Mouse (Mus musculus): ENCODE measurements around the gene Ugt2a3. TPM values are rescaled to one million over a fixed set of nuclear protein-coding genes. Genes with fewer than 3 reads are reported as not detected.
"Not testable (repeated sequence)": the region's sequence is repeated elsewhere in the genome, so short reads cannot be mapped to it uniquely, and the experiment has no call there.

Gene Ugt2a3
- not detected in 2 replicates for polyA plus RNA-seq (2016; fragmentation: Nextera tagmentation; extraction: Ambion mirVana)

GRCm38 (mm10) chr5:87336961-87337697 lies at the start of gene Ugt2a3:
Ugt2a3 (minus strand) TSS chr5:87337195.
- Histone ChIP-seq H3K27ac (replicated peaks) (no peak within 1 kb of the TSS), H3K4me1 (no peaks in the 10 kb centered on the region), H3K4me3 (no peak within 1 kb of the TSS), H3K9me3 (replicated peaks) (no peaks in the 10 kb centered on the region), H3K27me3 (ENCODE audit: low read depth, poor library complexity, severe bottlenecking) (no peaks in the 10 kb centered on the region), H3K36me3 (no peaks in the 10 kb centered on the region)
- DNase-seq (ENCODE audit: low spot score) = no peak
- 81% methylated on average over 11 of the region's 11 CpGs for WGBS

- H3K36me3 ChIP-seq = no peaks in the 10 kb centered on the region
- no peak overlapping the region for H3K4me3 ChIP-seq
- H3K4me1 ChIP-seq = no peaks in the 10 kb centered on the region
- H3K9me3 ChIP-seq (replicated peaks) = no peaks in the 10 kb centered on the region
- no peaks in the 10 kb centered on the region for H3K27me3 ChIP-seq (ENCODE audit: low read depth, poor library complexity, severe bottlenecking)
- WGBS = 79% methylated on average over 2 of the region's 2 CpGs
- no peak for DNase-seq (ENCODE audit: low spot score)
- H3K27ac ChIP-seq (replicated peaks) = no peak overlapping the region
These were observed 43.2 kb upstream of the Ugt2a3 start for GRCm38 (mm10) chr5:87380234-87380633.

GRCm38 (mm10) chr5:87379825-87380224 lies 42.8 kb upstream of the Ugt2a3 start:
- Histone ChIP-seq H3K27me3 (ENCODE audit: low read depth, poor library complexity, severe bottlenecking) (no peaks in the 10 kb centered on the region), H3K27ac (replicated peaks) (no peak overlapping the region), H3K4me1 (no peaks in the 10 kb centered on the region), H3K4me3 (no peak overlapping the region), H3K9me3 (replicated peaks) (no peaks in the 10 kb centered on the region), H3K36me3 (no peaks in the 10 kb centered on the region)
- DNase-seq (ENCODE audit: low spot score) = no peak

- Histone ChIP-seq H3K27me3 (ENCODE audit: low read depth, poor library complexity, severe bottlenecking) (no peaks in the 10 kb centered on the region), H3K4me1 (no peaks in the 10 kb centered on the region), H3K36me3 (no peaks in the 10 kb centered on the region), H3K9me3 (replicated peaks) (no peaks in the 10 kb centered on the region), H3K4me3 (no peak overlapping the region), H3K27ac (replicated peaks) (no peak overlapping the region)
- DNase-seq (ENCODE audit: low spot score) = no peak
- 92% methylated on average over 3 of the region's 3 CpGs for WGBS
These were observed 38.9 kb upstream of the Ugt2a3 start for GRCm38 (mm10) chr5:87375874-87376383.

DNA sequence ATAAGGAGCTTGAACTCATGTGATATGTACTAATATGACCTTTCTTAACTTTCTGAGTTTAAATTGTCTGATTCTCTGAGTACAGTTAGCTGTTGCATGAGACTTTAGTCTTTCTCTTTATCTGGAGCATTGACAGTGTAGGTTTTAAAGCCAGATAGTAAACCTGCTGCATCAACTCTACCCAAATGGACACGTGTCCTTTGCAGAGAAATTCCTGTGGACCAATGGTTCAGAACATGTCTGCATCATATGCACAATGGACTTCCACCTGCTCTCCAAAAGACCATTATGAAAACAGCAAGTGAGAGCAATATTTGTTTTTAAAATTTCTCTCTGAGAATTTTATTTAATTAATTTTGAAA lies 36.5 kb upstream of the Ugt2a3 start:
- 76% methylated on average over 1 of the region's 1 CpGs for WGBS
- H3K9me3 ChIP-seq (replicated peaks) = no peaks in the 10 kb centered on the region
- H3K4me1 ChIP-seq = no peaks in the 10 kb centered on the region
- H3K27ac ChIP-seq (replicated peaks) = no peak overlapping the region
- H3K36me3 ChIP-seq = no peaks in the 10 kb centered on the region
- DNase-seq (ENCODE audit: low spot score) = no peak
- no peak overlapping the region for H3K4me3 ChIP-seq
- H3K27me3 ChIP-seq (ENCODE audit: low read depth, poor library complexity, severe bottlenecking) = no peaks in the 10 kb centered on the region

DNA sequence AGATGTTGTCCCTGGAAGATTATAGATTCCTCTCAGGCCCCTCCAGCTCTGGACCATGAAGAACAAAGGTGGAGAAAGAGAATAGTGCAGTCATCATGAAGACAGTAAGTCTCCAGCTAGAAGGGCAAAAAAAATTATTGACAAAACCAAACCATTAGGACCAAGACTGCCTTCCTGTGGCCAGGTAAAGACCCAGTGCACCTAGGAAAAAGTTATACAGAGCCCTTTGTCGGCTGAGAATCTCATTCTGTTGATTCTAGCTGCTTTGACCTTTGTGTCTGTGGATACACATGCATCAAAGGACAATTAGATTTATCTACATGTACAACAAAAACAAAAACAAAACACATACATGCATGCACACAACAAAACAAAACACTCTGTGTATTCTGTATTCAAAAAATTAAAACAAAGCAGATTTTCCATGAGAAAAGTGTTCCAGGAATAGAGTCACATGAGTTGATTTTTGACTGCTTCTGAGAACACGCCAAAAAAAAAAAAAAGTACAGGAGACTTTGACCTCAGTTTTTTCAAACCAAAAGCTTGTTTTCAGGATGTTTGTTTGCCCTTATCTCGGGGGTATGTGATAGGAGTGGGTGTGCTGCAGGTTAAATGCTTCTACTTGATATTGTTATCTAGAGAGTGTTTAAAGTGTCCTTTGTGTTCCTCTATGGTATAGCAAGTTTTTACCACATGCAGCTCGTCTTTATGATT lies 36.0 kb upstream of the Ugt2a3 start:
- not testable (repeated sequence) for H3K9me3 ChIP-seq (replicated peaks); DNase-seq (ENCODE audit: low spot score); H3K27ac ChIP-seq (replicated peaks); H3K4me1 ChIP-seq; H3K27me3 ChIP-seq (ENCODE audit: low read depth, poor library complexity, severe bottlenecking); H3K4me3 ChIP-seq; H3K36me3 ChIP-seq
- WGBS = 83% methylated on average over 4 of the region's 4 CpGs

DNA sequence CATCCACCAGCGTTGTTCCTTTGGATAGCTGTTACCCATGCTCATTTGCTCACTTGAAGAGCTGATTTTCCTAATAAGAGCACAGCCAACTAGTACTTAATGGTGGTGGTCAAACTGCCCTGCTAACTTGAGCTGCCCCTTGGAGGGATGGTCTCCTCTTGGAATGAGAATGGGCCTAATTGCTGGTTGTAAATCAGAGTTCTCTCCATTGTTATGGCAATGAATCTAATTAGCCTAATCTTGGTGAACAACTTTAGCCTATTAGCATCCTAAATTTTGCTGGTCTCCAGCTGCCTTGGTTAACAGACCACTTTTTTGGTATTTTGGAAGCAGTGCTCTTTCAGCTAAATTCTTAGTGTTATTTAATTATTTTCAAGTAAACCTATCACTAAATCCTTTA lies 13.4 kb upstream of the Ugt2a3 start:
- H3K27ac ChIP-seq (replicated peaks) = no peak overlapping the region
- no peaks in the 10 kb centered on the region for H3K9me3 ChIP-seq (replicated peaks)
- 71% methylated on average over 1 of the region's 1 CpGs for WGBS
- no peaks in the 10 kb centered on the region for H3K4me1 ChIP-seq
- H3K27me3 ChIP-seq (ENCODE audit: low read depth, poor library complexity, severe bottlenecking) = no peaks in the 10 kb centered on the region
- no peak for DNase-seq (ENCODE audit: low spot score)
- H3K4me3 ChIP-seq = no peak overlapping the region
- H3K36me3 ChIP-seq = no peaks in the 10 kb centered on the region

- 92% methylated on average over 1 of the region's 1 CpGs for WGBS
- H3K27me3 ChIP-seq (ENCODE audit: low read depth, poor library complexity, severe bottlenecking); H3K9me3 ChIP-seq (replicated peaks); H3K4me3 ChIP-seq; DNase-seq (ENCODE audit: low spot score); H3K4me1 ChIP-seq; H3K27ac ChIP-seq (replicated peaks); H3K36me3 ChIP-seq: not testable (repeated sequence)
These were observed 12.2 kb upstream of the Ugt2a3 start for GRCm38 (mm10) chr5:87349150-87349549.

GRCm38 (mm10) chr5:87347479-87348078 lies 10.6 kb upstream of the Ugt2a3 start:
- H3K4me1 ChIP-seq; H3K36me3 ChIP-seq; H3K9me3 ChIP-seq (replicated peaks); H3K4me3 ChIP-seq; H3K27me3 ChIP-seq (ENCODE audit: low read depth, poor library complexity, severe bottlenecking); H3K27ac ChIP-seq (replicated peaks); DNase-seq (ENCODE audit: low spot score): not testable (repeated sequence)
- WGBS = 79% methylated on average over 2 of the region's 2 CpGs

- Histone ChIP-seq H3K9me3 (replicated peaks) (no peaks in the 10 kb centered on the region), H3K27me3 (ENCODE audit: low read depth, poor library complexity, severe bottlenecking) (no peaks in the 10 kb centered on the region), H3K36me3 (no peaks in the 10 kb centered on the region), H3K4me1 (no peaks in the 10 kb centered on the region), H3K4me3 (no peak overlapping the region), H3K27ac (replicated peaks) (no peak overlapping the region)
- 91% methylated on average over 5 of the region's 5 CpGs for WGBS
- DNase-seq (ENCODE audit: low spot score) = no peak
These were observed 3.5 kb upstream of the Ugt2a3 start for GRCm38 (mm10) chr5:87340461-87340860.

GRCm38 (mm10) chr5:87335199-87335598 lies 1.8 kb downstream of the Ugt2a3 start:
- H3K4me3 ChIP-seq = no peak overlapping the region
- no peak for DNase-seq (ENCODE audit: low spot score)
- H3K9me3 ChIP-seq (replicated peaks) = no peaks in the 10 kb centered on the region
- no peak overlapping the region for H3K27ac ChIP-seq (replicated peaks)
- no peaks in the 10 kb centered on the region for H3K4me1 ChIP-seq
- no peaks in the 10 kb centered on the region for H3K36me3 ChIP-seq
- no peaks in the 10 kb centered on the region for H3K27me3 ChIP-seq (ENCODE audit: low read depth, poor library complexity, severe bottlenecking)
- 75% methylated on average over 1 of the region's 1 CpGs for WGBS

- no peak for DNase-seq (ENCODE audit: low spot score)
- Histone ChIP-seq H3K27ac (replicated peaks) (no peak overlapping the region), H3K9me3 (replicated peaks) (no peaks in the 10 kb centered on the region), H3K27me3 (ENCODE audit: low read depth, poor library complexity, severe bottlenecking) (no peaks in the 10 kb centered on the region), H3K4me3 (no peak overlapping the region), H3K36me3 (no peaks in the 10 kb centered on the region), H3K4me1 (no peaks in the 10 kb centered on the region)
- 66% methylated on average over 3 of the region's 3 CpGs for WGBS
These were observed 3.4 kb downstream of the Ugt2a3 start for GRCm38 (mm10) chr5:87333584-87333983.

GRCm38 (mm10) chr5:87311392-87311791 lies 25.6 kb downstream of the Ugt2a3 start:
- H3K4me3 ChIP-seq = no peak overlapping the region
- H3K27me3 ChIP-seq (ENCODE audit: low read depth, poor library complexity, severe bottlenecking) = no peaks in the 10 kb centered on the region
- no peaks in the 10 kb centered on the region for H3K4me1 ChIP-seq
- no peak overlapping the region for H3K27ac ChIP-seq (replicated peaks)
- 94% methylated on average over 12 of the region's 12 CpGs for WGBS
- H3K36me3 ChIP-seq = no peaks in the 10 kb centered on the region
- no peak for DNase-seq (ENCODE audit: low spot score)
- no peaks in the 10 kb centered on the region for H3K9me3 ChIP-seq (replicated peaks)
